Mouse (Mus musculus): Measurements from ENCODE around the gene Grik1. TPM values are rescaled to one million over a fixed set of nuclear protein-coding genes. Genes with fewer than 3 reads are reported as not detected.

Grik1 gene
- polyA plus RNA-seq, 1 experiment from 2014 or later: 4.2 TPM

DNA sequence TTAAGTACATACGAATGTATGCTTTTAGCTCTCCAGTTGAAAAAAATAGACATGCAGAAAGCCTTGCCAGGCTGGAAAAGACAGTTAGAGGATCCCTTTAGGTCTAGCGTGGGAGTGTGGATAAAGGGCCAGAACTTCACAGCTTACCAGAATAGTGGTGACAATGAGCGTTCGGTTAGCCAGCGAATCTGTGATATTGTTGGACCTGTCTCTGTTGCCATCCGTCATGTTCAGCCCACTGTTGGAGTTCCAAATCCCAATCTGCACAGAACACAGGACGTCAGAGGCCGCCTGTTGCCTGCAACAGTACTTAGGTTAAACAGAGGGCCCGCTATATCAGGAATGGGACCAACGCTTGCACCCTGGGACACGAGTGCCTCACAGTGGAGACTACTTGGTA lies 340.2 kb downstream of the Grik1 start:
- H3K27ac ChIP-seq: no peak overlapping the region
- no peak overlapping the region for H3K4me2 ChIP-seq
- no peaks in the 10 kb centered on the region for H3K27me3 ChIP-seq
- H3K4me1 ChIP-seq: peaks cover 2% of the 10 kb centered on the region; the same call in 1 of the 2 replicates
- ATAC-seq (ENCODE audit: low FRiP score): no peak
- WGBS: 92% methylated on average over 11 of the region's 11 CpGs
- H3K9me3 ChIP-seq: no peaks in the 10 kb centered on the region
- H3K9ac ChIP-seq: no peak overlapping the region
- no peak overlapping the region for H3K4me3 ChIP-seq (replicated peaks)
- no peaks in the 10 kb centered on the region for H3K36me3 ChIP-seq (replicated peaks)

GRCm38 (mm10) chr16:87948122-87948521 lies 341.9 kb downstream of the Grik1 start:
- no peak overlapping the region for H3K4me3 ChIP-seq (replicated peaks)
- no peak overlapping the region for H3K27ac ChIP-seq
- H3K9me3 ChIP-seq: no peaks in the 10 kb centered on the region
- H3K4me1 ChIP-seq: no peaks in the 10 kb centered on the region
- H3K4me2 ChIP-seq: no peak overlapping the region
- 80% methylated on average over 4 of the region's 4 CpGs for WGBS
- no peaks in the 10 kb centered on the region for H3K36me3 ChIP-seq (replicated peaks)
- H3K9ac ChIP-seq: no peak overlapping the region
- ATAC-seq (ENCODE audit: low FRiP score): no peak
- no peaks in the 10 kb centered on the region for H3K27me3 ChIP-seq

DNA sequence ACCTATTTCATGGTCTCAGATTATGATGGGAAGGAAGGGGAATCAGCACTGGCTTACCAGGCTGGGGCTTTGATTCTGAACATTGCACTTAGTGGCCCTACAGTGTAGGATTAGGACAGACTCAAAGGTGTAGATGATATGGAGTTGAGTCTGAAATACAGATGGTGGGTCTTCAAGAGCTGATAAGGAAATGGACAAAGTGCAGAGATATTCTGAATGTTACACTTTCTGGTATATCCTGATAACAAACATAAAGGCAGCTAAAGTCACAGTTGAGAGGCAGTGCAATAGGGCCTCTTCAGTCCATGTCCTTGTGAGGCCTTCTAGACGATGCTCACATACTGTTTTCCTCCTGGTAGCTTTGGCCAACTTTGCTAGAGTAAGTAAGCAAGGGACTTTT lies 345.7 kb downstream of the Grik1 start:
- Histone ChIP-seq H3K4me2 (no peak overlapping the region), H3K4me3 (replicated peaks) (no peak overlapping the region), H3K27ac (no peak overlapping the region), H3K36me3 (replicated peaks) (no peaks in the 10 kb centered on the region), H3K27me3 (no peaks in the 10 kb centered on the region), H3K4me1 (no peaks in the 10 kb centered on the region), H3K9me3 (no peaks in the 10 kb centered on the region), H3K9ac (no peak overlapping the region)
- ATAC-seq (ENCODE audit: low FRiP score): no peak
- 93% methylated on average over 1 of the region's 1 CpGs for WGBS

DNA sequence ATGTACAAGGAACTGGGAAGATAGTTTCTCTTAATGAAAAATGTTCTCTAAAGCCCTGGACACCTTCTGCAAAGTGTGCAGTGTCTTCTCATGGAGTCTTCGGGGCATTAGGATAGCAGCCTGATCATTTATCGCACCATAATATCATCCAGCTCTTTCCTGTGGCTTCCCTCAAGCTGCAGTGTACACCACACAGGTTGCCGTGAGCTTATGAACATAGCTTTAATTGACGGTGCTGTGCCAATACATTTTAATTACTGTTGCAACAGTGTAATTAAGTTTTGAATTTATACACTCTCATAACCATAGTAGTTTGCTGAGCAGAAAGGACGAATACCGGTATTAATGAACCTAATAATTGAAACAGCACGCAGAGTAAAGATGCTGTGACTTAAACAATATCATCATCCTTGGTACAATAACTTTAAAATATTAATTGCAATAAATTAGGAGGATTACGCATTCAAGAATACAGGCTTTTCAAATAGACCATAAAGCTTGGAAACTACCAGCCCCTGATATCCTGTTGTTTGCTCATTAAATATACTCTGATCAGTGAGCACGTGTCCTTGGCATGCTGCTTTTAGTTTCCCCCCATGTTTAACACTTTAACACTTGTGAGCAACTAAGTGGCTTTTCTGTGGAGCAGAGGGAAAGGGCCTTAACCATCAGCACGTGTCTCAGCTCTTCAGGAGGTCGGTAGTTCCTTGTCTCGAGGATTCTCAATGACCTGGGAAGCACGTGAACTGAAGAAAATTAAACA lies 347.8 kb downstream of the Grik1 start:
- Histone ChIP-seq H3K4me3 (replicated peaks) (no peak overlapping the region), H3K9ac (no peak overlapping the region), H3K4me1 (no peaks in the 10 kb centered on the region), H3K4me2 (no peak overlapping the region), H3K36me3 (replicated peaks) (no peaks in the 10 kb centered on the region), H3K27me3 (no peaks in the 10 kb centered on the region), H3K27ac (no peak overlapping the region), H3K9me3 (no peaks in the 10 kb centered on the region)
- ATAC-seq (ENCODE audit: low FRiP score): no peak
- 82% methylated on average over 13 of the region's 13 CpGs for WGBS

DNA sequence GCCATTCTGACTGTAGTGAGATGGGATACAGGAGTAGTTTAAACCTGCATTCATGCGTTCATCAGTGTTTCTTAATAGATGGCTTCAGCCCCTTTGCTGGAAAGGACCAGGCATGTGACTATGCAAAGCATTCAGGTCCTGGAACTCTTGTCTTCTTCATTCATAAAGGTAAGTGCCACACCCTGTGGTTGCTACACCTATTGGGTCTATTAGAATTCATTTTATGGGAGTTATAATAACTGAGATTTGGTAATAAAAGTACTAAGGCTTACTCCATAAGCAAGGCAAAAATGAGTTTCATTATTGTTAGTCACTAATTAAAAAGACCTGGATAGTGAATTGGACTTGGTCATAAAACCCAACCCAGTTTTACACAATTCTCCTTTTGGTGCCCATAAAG lies 355.4 kb downstream of the Grik1 start:
- no peak overlapping the region for H3K27ac ChIP-seq
- no peak overlapping the region for H3K9ac ChIP-seq
- no peaks in the 10 kb centered on the region for H3K9me3 ChIP-seq
- ATAC-seq (ENCODE audit: low FRiP score): no peak
- H3K4me1 ChIP-seq: no peaks in the 10 kb centered on the region
- WGBS: 91% methylated on average over 1 of the region's 1 CpGs
- no peaks in the 10 kb centered on the region for H3K27me3 ChIP-seq
- H3K36me3 ChIP-seq (replicated peaks): no peaks in the 10 kb centered on the region
- no peak overlapping the region for H3K4me3 ChIP-seq (replicated peaks)
- H3K4me2 ChIP-seq: no peak overlapping the region

- no peaks in the 10 kb centered on the region for H3K4me1 ChIP-seq
- H3K36me3 ChIP-seq (replicated peaks): no peaks in the 10 kb centered on the region
- no peak overlapping the region for H3K4me3 ChIP-seq (replicated peaks)
- H3K27ac ChIP-seq: no peak overlapping the region
- 92% methylated on average over 2 of the region's 2 CpGs for WGBS
- H3K9me3 ChIP-seq: no peaks in the 10 kb centered on the region
- H3K27me3 ChIP-seq: no peaks in the 10 kb centered on the region
- no peak for ATAC-seq (ENCODE audit: low FRiP score)
- no peak overlapping the region for H3K4me2 ChIP-seq
- H3K9ac ChIP-seq: no peak overlapping the region
These were observed 358.7 kb downstream of the Grik1 start for GRCm38 (mm10) chr16:87931358-87931757.

DNA sequence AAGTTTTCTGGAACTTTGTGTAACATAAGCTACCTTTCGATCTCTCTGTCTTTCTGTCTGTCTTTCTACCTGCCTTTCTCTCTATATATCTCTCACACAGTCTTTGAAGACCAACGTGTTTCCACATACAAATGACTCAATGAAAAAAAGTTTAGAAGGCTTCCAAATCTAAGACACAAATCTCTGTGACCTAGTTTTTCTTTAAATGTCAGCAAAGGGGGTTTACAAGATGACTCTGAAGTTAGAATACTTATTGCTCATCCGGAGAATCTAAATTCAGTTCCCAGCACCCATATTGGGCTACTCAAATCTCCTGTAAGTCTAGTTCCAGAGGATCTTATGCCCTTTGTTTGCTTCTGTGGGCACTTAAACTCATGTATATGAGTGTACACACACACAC lies 359.5 kb downstream of the Grik1 start:
- WGBS: 86% methylated on average over 3 of the region's 3 CpGs
- H3K4me2 ChIP-seq: no peak overlapping the region
- no peak overlapping the region for H3K9ac ChIP-seq
- H3K27ac ChIP-seq: no peak overlapping the region
- no peak for ATAC-seq (ENCODE audit: low FRiP score)
- H3K4me1 ChIP-seq: no peaks in the 10 kb centered on the region
- H3K27me3 ChIP-seq: no peaks in the 10 kb centered on the region
- H3K36me3 ChIP-seq (replicated peaks): no peaks in the 10 kb centered on the region
- no peak overlapping the region for H3K4me3 ChIP-seq (replicated peaks)
- H3K9me3 ChIP-seq: no peaks in the 10 kb centered on the region

DNA sequence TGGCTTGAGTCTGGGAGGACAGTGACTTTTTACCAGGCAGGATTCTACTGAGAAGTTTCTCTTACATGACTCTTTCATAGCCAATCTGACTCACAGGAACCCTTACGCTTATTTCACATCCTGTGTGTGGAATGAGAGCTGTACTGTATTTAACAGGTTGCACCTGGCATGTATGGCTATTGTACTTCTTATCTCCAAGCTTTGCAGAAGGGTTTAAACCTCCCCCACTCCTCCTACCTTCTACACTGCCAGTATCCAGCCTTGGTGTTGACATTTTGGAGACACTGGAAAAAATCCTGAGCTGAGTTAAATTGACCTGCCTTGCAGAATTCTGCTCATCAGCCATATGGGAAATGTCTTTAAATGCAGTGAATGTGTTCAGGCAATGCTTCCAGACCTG lies 361.4 kb downstream of the Grik1 start:
- no peaks in the 10 kb centered on the region for H3K9me3 ChIP-seq
- H3K4me1 ChIP-seq: no peaks in the 10 kb centered on the region
- no peak for ATAC-seq (ENCODE audit: low FRiP score)
- no peak overlapping the region for H3K9ac ChIP-seq
- H3K4me3 ChIP-seq (replicated peaks): no peak overlapping the region
- H3K27me3 ChIP-seq: no peaks in the 10 kb centered on the region
- WGBS: 84% methylated on average over 1 of the region's 1 CpGs
- H3K27ac ChIP-seq: no peak overlapping the region
- H3K36me3 ChIP-seq (replicated peaks): no peaks in the 10 kb centered on the region
- H3K4me2 ChIP-seq: no peak overlapping the region

DNA sequence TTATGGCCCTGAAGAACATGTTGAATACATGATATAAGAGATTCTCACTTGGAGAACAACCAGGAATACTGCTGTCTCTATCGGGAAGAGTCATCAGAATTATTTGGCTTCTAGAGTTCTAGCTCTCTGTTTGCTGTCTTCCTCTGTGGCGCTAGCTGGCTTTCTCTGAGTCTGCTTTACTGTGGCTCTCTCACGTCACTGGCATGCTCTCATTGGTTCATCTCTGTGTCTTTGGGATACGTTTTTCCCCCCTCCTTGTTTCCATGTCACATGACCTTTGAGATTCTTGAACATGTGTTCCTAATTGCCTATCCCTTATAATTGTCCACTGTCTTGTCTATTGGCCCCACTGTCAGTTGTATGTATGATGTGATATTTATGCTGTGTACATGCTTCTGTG lies 372.2 kb downstream of the Grik1 start:
- H3K9me3 ChIP-seq: no peaks in the 10 kb centered on the region
- H3K4me1 ChIP-seq: peaks cover 20% of the 10 kb centered on the region
- H3K9ac ChIP-seq: no peak overlapping the region
- H3K4me3 ChIP-seq (replicated peaks): no peak overlapping the region
- H3K27me3 ChIP-seq: no peaks in the 10 kb centered on the region
- no peak overlapping the region for H3K4me2 ChIP-seq
- H3K36me3 ChIP-seq (replicated peaks): no peaks in the 10 kb centered on the region
- no peak overlapping the region for H3K27ac ChIP-seq
- 83% methylated on average over 4 of the region's 4 CpGs for WGBS
- ATAC-seq (ENCODE audit: low FRiP score): no peak

GRCm38 (mm10) chr16:87917157-87917546 lies 372.9 kb downstream of the Grik1 start:
- H3K36me3 ChIP-seq (replicated peaks): no peaks in the 10 kb centered on the region
- no peaks in the 10 kb centered on the region for H3K27me3 ChIP-seq
- ATAC-seq (ENCODE audit: low FRiP score): peak; percentile 78
- no peaks in the 10 kb centered on the region for H3K9me3 ChIP-seq
- H3K9ac ChIP-seq: no peak overlapping the region
- peaks cover 20% of the 10 kb centered on the region for H3K4me1 ChIP-seq
- WGBS: 4% methylated on average over 1 of the region's 1 CpGs
- no peak overlapping the region for H3K4me3 ChIP-seq (replicated peaks)
- H3K4me2 ChIP-seq: no peak overlapping the region
- peak overlapping the region; percentile 83 for H3K27ac ChIP-seq

DNA sequence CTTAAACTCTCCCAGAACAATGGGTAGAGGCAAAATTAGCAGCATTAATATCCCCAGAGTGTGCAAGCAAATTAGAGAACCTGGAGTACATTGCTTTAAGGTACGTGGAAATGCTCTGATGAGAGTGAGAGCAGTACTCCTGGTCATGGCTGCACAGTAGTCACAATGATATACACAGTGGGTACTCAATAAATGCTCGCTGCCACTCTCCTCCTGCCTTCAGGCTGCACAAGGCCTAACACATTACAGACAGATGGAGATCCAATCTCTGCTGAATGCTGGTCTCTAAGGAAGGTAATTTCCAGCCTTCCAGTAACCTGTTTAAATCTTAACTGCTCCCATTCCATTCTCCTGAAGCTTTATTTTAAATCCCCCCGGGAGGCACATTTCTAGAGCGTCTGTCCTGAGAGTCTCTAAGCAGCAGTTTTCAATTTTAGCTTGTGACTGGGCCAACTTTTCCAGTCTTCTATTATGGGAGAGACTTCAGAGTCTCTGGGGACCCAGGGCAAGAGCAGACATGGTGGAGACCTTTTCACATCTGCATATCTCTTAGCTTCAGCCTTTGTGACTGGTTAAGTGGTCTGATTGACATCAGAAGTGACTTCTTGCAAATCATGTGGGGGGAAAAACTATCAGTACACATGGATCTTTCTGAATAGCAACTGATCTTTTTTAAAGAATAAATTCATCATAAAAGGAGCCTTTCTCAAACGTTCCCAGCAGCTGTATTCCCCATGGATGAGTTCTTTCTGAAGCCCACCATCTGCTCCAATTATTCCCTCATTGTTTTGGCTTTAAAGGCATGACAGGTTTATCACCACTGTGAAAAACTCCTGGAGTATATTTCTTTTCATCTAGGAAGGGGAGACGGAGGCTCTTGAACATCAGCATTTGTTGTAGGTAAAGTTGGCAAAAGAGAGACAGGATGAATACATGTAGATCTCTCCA lies 373.6 kb downstream of the Grik1 start:
- ATAC-seq (ENCODE audit: low FRiP score): peak; percentile 40; the same call in 1 of the 2 replicates
- no peaks in the 10 kb centered on the region for H3K9me3 ChIP-seq
- no peaks in the 10 kb centered on the region for H3K27me3 ChIP-seq
- no peak overlapping the region for H3K4me3 ChIP-seq (replicated peaks)
- H3K9ac ChIP-seq: no peak overlapping the region
- H3K4me1 ChIP-seq: peaks cover 20% of the 10 kb centered on the region
- H3K4me2 ChIP-seq: no peak overlapping the region
- H3K27ac ChIP-seq: peak overlapping the region; percentile 83
- 42% methylated on average over 6 of the region's 6 CpGs for WGBS
- no peaks in the 10 kb centered on the region for H3K36me3 ChIP-seq (replicated peaks)

GRCm38 (mm10) chr16:87915156-87915555 lies 374.9 kb downstream of the Grik1 start:
- Histone ChIP-seq H3K36me3 (replicated peaks) (no peaks in the 10 kb centered on the region), H3K4me1 (peaks cover 20% of the 10 kb centered on the region), H3K4me3 (replicated peaks) (no peak overlapping the region), H3K9me3 (no peaks in the 10 kb centered on the region), H3K4me2 (no peak overlapping the region), H3K9ac (no peak overlapping the region), H3K27me3 (no peaks in the 10 kb centered on the region), H3K27ac (no peak overlapping the region)
- WGBS: 84% methylated on average over 4 of the region's 4 CpGs
- ATAC-seq (ENCODE audit: low FRiP score): no peak
